Mouse (Mus musculus) kidney, adult 11 months (tissue): Measurements from ENCODE around the gene Atp8b5.

Experiments used
- DNase-seq: peaks from one replicate; pipeline ENCODE4 v3.0.0; 2022

The Atp8b5 gene

DNA sequence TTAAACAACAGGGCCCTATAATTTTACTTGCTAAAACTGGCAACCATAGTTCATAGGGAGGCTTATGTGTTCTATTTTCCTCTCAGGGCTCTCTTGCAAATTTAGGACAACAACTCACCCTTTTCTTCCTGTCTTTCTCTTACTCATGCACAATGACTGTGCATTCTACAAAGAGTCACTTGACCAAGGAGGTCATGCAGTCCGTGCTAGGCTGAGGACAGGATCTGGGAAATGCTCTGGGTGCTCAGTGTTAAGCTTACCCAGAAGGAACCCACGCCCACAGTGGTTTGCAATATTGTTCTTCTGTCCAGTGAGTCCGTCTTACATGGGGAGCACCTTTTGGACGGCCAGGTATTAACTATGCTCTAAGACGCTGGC is 117.1 kb downstream of the Atp8b5 start:
- no peak for DNase-seq

DNA sequence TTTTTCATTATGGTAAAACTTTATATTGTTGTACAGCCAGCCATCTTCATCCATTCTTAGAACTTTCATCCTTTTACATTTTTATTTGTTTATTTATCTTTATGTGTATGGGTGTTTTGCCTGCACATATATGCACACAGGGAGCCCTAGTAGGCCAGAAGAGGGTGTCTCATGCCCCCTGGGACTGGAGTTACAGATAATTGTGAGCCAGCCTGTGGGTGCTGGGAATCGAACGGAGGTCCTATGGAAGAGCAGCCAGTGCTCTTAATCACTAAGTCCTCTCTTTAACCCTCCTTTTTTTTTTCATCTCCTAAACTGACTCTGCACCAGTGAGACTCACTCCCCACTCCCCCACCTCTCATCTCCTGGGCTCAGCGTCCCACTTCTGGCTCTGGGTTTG is 117.6 kb downstream of the Atp8b5 start:
- DNase-seq, result no peak

DNA sequence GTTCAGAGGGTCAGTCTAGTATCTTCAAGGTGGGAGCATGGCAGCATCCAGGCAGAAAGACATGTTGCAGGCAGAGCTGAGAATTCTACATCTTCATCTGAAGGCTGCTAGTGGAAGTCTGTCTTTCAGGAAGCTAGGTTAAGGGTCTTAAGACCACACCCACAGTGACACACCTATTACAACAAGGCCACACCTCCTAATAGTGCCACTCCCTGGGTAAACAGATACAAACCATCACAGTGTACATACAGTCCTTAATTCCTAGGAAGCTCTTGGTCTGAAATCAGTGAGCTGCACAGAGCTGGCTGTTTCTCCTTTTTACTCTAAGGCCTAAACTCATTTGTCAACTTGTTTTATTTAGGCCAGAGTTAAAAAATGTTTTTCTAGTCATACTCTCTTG is 120.0 kb downstream of the Atp8b5 start:
- DNase-seq, result no peak

DNA sequence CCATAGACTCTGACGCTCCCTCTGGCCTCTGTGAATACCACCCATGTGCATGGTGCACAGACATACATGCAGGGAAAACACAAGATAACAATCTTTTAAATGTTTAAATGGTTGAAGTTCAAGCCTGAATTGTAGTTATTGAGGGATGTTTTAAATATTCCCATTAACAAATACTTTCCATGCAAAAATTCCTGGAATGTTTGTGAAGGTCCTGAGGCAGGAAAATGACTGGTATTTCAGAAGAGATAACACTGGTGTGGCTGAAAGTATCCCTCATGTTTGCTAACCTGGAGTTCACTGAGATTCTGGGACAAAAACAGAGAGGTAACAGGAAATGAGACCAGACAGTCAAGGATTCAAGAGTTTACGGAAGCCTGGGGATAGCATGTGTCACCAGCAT is 122.4 kb downstream of the Atp8b5 start:
- DNase-seq, result no peak

DNA sequence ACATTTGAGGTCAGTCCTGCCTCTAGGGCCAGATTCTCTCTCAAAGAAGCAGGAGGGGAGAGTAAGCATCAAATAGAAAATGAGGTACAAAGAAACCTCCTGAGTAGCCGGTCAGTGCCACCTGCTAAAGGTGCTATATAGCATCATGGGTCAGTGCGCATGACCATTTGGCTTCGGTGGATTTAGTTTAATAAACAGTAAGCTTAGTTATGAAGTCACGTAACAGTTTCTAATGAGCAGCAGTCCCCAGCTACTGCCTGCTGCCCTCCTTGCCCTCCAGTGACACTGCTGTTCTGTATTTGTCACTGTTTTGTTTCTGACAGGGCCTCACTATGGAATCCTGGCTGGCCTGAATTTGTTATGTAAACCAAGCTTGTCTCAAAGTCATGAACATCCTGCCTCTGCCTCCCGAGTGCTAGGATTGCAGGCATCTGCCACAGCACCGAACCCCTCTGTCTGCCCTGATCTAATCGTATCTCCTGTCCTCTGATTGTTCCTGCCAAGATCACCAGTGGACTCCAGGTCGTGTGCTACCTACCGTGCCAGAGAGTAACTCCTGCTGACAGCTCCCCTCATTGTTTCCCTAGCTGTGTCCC is 123.0 kb downstream of the Atp8b5 start:
- peak; percentile 51 for DNase-seq

DNA sequence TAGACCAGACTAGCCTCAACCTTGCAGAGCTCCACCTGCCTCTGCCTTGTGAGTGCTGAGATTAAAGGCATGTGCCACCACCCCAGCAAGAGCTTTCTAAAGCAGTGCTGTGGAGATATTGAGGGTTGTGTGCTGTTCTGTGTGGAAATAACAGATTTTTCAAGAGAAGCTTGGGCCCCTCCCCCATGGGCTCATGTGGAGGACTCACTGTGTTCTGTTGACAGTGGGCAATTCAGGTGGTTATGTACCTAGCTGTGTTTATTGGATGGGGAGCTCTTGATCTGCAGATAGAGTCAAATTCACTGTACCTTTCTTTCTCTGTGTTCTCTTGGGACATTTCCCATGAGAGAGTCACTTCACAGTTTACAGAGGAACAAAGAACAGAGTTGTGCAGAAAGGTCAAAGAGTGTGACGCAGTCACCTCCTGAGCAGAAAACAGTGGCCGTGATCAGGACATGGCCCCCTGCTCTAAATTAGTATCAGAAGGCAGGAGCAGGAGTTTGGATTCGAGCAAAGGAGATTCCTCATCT is 124.6 kb downstream of the Atp8b5 start:
- DNase-seq, result no peak

DNA sequence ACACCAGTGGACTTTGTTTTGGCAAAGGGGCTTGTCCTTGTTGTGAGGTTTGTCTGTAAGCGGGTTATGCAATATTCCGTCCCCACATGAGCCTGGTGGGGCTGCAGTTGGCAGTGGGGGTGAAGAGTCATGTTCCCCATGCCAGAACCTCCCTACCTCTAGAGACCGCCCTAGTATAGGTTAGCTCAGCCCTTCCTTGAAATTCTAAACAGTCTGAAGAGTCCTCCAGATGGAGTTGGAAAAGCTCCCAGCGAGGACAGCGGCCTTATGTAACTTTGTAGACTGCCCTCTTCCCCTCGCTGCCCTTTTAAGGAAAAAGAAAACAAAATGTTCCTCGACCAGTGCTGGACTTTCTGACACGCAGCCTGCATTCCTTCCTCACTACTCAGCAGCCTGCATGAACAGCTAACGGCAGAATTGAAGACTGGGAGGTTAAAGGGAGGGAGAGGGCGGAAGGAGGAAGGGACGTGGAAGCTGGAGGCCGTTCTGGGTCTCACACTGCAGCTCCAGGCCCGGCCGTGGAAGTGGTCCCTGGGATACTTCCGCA is 127.5 kb downstream of the Atp8b5 start:
- peak; percentile 90 for DNase-seq

DNA sequence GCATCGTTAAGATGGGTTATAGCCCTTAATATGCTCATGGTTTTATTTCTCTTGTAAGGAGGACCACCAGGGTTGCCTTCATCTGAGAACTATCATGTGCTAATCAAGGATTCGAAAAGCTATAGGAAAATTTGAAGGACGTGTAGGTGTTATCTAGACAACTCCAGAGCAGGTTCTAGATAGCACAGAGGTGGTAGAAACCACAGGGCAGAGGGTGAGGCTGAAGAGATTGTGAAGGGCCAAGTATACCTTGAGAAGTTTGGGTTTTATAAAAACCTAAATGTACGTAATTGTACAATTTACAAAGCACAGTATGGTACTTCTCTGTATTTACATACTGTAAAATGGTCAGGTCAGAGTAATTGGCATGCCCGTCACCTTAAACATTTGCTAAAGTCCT is 128.2 kb downstream of the Atp8b5 start:
- DNase-seq, result no peak

DNA sequence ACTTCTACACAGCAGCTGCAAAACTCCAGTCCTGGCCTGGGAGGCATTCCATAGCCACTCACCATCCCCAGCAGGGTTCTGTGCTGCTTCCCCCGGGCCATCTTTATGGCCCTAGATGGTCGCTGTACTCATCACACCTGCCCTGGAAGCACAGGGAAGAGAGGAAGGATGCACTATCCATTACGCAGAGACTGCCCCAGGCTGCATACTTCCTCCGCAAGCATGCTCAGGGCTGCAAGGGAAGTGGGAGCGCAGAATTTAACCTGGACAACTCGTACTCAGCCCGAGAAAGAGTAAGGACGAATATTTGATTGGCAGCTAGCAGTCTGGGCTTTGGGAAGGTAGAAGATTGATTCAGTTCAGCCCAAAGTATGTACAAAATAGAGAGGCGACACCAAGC is 128.9 kb downstream of the Atp8b5 start:
- DNase-seq, result no peak

DNA sequence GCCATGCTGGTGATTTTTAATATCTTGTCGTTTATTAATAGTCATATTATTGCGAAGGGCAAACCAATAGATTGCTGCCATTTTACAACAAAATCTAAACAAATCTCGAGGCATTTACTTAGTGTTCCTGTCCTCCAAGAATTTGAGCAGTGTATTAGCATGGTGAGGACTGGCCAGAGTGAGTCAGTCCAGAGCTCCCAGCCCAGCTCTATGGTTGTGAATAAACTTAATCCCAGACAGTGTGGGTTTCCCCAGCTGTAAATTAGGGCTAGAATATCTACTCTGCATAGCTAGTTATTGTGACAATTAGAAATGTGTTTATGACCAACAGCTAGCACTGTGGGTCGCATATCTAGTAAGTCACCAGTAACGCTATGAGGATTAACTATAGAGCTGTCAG is 129.4 kb downstream of the Atp8b5 start:
- DNase-seq, result no peak

DNA sequence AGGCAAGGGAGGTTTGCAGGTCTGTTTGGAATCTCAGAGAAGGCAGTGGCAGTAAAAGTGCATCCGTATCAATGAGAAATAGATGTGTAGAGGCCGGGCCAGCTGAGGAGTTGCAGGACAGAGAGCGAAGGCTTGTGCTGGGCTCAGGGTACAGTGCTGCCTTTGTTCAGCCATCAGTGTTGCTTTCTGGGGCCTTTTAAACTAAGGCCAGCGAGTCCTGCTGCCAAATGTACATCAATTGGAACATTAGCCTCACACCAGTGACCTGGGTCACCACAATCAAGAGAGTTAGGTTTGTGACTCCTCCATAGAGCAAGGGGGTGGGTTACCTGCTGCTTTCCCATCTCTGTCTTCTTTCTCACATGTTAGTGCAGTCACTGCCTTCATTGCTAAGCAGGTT is 131.1 kb downstream of the Atp8b5 start:
- no peak for DNase-seq

DNA sequence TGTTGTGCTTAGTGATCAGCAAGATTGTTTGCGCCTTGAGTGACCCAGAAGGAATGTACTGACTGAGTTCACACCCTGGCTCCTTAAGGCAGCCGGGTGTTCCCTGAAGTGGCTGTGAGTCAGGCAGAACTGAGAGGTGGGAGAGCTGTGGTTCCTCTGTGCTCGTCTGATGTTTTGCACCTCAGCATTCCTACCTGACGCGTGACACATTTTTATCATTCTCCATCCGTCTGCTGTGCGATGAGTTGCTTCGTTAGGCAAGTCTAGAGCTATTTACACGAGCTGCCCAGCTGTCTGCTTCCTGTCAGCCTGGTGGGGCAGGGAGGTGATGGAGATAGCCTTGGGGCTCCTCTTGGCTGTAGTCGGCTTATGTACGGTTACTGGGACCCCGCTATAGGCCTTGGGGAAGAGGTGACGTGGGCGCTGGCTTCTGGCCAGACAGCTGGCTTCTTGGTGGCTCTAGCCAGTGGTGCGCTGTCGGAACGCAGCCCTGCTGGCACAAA is 131.9 kb downstream of the Atp8b5 start:
- DNase-seq, result no peak

DNA sequence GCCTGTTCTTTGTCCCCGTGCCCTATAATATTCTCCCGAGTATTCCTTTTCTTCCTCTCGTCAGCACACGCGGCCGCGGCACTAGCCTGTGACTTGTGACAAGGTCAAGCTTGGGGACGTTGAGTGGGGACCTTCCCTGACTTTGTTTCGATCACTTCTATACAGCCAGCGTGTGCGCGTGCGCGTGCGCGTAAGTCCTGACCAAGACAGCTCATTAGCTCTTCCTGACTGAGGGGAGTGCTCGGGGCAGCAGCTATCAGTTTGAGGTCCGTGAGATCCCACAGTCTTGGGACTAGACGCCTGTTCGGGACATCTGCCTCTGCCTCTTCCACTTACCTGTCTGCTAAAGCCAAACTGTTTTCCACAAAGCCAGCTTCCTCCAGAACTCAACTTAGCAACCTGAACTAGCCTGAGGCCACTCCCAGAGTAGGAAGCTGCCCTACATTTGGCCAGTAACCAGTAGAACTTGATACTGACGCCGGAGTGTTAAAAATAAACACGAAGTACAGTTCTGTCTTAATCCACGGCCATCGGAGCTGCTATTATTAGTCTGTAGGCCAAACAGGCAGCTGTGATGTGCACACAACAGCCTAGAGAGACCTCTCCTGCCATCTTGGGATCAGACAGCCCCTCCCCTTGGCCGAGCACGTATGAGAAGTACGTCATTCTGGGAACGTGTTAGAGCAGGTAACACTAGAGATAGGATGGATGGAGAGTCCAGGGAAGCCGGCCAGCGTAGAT is 132.6 kb downstream of the Atp8b5 start:
- DNase-seq, result no peak

DNA sequence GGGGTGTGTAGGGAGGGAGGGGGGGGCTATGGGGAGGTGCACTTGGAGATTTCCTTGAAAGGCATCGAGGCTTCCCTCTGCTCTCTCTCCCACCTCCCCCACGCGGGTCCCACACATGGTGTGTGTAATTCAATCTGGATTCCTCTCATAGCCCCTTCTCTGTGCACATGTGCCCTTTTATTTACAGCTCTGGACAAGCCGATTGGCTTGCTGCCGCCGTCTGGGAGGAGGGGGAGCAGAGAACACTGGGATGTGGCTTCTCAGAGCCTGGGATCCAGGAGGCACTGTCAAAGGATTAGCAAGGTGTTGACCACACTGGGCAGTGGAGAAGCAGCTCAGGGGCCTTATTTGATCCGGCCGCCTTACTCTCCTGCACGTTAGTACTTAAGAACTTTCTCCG is 134.0 kb downstream of the Atp8b5 start:
- DNase-seq, result no peak

DNA sequence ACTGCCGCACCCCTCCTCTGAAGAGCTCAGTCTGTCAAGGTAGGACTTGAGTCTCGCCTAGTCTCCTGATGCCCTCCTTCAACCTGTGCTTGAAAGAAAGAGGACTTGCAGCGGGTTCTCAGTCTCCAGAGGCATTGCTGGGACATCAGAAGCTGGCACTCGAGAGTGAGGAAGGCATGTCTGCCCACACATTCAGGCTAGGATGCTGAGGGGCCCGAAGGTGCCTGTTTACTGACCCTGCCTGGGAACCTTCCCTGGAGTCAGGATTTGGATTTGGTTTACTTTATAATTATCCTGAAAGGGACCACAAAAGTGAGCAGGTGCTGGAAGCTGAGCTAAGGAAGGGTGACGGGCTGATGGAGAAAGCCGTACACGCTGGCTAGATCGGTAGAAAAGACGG is 134.5 kb downstream of the Atp8b5 start:
- no peak for DNase-seq

DNA sequence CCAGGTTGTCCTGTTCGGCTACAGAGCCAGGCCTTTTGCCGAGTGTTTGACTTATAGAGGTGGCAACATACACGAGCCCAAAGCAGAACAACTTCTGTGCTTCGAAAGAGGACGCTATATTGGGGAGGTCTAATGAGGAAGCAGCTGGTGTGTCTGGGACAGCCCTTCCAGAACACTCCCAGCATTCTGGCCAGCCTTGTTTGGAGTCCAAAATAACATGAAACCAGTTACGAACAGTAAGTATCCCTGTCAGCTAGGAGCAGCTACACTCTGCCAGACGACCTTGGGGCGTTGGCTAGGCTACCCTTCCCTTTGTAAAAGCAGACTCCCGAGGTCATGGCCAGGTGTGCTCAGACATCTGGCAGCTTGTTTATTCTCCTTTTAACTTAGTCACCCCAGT is 135.3 kb downstream of the Atp8b5 start:
- no peak for DNase-seq

DNA sequence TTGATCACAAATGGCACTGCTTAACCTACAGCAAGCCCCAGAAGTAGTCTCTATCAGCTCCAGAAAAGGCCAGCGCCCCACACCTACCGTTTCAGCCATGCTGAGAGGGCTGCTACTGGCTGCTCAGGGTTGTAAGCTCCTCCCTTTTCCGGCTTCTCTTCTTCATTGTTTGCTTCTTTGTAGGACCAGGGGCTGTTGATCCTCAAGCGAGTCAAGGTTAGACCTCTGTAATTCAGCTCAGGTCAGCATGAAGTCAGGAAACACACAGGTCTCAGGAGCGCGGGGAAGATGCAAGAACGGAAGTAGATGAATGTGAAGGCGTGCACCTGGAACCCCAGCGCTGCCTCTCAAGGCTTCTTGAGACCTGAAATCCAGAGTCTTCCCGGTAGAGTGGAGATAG is 137.7 kb downstream of the Atp8b5 start:
- no peak for DNase-seq

DNA sequence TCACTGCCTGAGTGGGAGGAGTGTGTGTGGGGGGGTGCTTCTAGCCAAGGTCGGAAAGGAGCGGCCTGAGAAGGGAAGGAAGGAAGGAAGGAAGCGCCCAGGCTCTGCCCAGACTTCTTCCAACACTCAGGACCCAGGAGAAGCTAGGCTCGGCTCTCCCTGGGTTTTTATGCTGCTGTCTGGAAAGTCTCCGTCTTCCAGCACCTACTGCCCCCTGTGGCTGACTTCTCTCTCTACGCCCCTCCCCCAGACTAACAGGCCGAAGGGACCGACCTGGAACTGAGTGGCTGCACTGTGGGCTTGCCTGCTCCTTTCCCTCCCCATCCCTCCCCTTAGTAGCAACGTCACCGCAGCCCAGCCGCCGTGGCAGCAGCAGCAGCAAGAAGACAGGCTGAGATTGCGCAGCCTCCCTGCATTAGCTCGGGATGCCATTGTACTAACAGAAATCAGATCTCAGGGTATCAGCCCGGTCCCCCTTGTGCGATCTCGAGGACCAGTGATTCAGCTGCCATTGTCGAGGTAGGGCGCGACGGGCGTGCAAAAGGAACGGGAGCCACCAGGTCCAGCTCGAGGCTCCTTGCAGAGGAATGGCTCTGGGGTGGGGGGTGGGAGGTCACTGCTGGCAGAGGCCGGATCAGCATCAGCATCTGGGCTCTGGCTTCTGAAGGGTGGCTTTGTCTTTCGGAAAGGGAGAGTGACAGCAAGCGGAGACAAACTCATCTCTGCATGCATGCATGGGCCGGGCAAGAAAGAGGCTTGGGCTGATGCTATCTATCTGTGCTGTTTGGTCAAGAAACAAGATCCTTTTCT is 139.4 kb downstream of the Atp8b5 start:
- DNase-seq, result peak; percentile 82

DNA sequence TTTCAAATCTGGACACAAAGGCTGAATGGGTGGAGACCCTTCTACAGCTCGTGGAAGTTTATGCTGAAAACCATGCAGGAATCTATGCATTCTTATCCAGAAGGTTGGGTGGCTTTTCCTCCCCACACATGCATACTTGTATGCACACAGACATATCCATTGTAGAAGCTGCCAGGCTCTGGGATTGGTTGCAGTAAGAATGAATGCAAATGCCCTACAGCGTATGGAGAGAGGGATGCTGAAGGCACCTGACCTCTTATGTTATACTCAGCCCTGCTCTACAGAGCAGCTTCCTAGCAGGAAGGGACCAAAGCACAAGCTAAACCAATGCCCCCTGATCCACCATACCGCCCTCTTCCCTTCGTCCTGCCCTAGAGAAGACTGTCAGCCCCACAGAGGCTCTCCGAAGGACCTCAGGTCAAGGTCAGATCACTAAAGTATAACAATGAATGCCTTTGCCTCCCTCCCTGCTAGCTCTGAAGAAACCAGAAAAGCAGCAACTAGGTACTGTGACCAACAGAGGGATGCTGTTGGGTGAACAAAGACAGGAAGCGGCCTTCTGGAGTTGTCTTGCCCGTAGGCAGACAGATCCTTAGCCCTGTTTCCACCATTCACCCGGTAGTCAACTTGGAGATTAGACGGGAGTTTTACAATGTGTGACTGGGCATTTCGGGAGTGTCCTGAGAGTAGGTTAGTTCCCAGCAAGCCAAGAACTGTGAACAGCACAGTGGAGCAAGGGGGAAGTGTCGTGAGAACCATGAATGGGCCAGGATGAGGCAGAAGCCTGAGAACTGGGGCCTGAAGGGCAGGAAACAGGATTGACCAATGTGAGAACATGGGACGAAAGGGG is 140.3 kb downstream of the Atp8b5 start:
- DNase-seq, result no peak

DNA sequence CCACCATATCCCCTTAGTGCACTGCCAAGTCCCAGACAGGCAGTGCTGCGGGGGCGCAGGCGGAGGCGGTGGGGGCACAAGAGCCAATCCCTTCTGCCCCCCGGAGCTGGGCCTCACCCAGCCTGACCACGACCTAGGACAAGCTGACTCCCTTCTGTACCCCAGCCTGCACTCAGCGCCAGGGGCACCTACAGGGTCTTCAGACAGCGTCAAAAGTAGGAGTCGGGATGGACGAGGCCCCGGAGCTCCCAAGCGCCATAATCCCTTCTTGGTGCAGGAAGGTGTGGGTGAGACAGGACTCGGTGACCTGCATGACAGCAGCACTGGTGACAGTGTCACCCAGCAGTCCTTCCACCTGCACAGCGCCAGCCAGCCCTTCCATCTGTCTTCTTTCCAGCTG is 147.8 kb downstream of the Atp8b5 start:
- DNase-seq, result no peak

DNA sequence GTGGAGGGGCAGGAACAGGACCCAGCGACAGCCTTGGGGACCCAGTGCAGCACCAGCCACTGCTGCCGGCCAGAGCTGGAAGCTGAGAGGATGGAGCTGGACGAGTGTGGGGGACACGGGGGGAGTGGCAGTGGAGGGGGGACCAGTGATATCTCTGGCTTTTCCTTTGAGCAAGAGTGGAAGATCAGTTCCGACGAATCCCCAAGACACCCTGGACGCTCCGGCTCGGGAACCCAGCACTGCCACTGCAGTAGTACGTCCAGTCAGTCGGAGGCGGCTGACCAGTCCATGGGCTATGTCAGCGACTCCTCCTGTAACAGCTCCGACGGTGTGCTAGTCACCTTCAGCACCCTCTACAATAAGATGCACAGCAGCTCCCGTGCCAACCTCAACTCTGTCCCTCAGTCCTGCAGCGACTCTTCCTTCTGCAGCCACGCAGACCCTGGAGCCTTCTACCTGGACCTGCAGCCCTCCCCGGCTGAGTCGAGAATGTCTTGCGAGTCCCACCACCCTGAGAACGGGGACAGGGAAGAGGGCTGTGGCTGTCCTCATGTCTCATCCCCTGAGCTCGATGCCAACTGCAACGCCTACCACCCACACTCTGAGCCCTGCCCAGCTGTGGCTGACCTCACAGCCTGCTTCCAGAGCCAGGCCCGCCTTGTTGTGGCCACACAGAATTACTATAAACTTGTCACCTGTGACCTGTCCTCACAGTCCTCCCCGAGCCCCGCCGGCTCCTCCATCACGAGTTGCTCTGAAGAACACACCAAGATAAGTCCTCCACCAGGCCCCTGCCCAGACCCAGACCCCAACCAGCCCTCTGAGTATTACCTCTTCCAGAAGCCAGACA is 148.5 kb downstream of the Atp8b5 start:
- DNase-seq, result no peak
